Mouse (Mus musculus) midbrain, embryonic 16.5 days (tissue): ENCODE results near the gene Btbd8. TPM values are rescaled to one million over a fixed set of nuclear protein-coding genes. Genes with fewer than 3 reads are reported as not detected.

Experiments
- ATAC-seq: fragments of 200-750 bp; cut with Nextera tagmentation; 2 replicates; pipeline ENCODE4 v1.8.0; 2017; ENCODE audit warnings: moderate TSS enrichment
- H3K27ac ChIP-seq: fragments of 300-500 bp; sonication (generic); 2 replicates; pipeline ENCODE4 v1.5.1; 2014; ENCODE audit warnings: mild to moderate bottlenecking, low read length, mixed read lengths
- H3K27me3 ChIP-seq: fragments of 300-500 bp; sonication (generic); 2 replicates; pipeline ENCODE4 v1.6.1; 2014; ENCODE audit warnings: low read depth, low read length, mixed read lengths; ENCODE audit not compliant: control insufficient read depth, insufficient read depth
- H3K36me3 ChIP-seq: fragments of 300-500 bp; sonication (generic); 2 replicates; pipeline ENCODE4 v1.6.1; 2014; ENCODE audit warnings: mild to moderate bottlenecking, low read length, moderate library complexity, mixed read lengths; ENCODE audit not compliant: control insufficient read depth, insufficient read depth
- H3K4me1 ChIP-seq: fragments of 300-500 bp; sonication (generic); 2 replicates; pipeline ENCODE4 v1.6.1; 2014; ENCODE audit warnings: mild to moderate bottlenecking, low read length, mixed read lengths; ENCODE audit not compliant: control insufficient read depth, insufficient read depth
- H3K4me2 ChIP-seq: fragments of 300-500 bp; sonication (generic); 2 replicates; pipeline ENCODE4 v1.6.1; 2014; ENCODE audit warnings: mild to moderate bottlenecking, low read length, mixed read lengths
- H3K4me3 ChIP-seq: fragments of 300-500 bp; sonication (generic); 2 replicates; pipeline ENCODE4 v1.5.1; 2014; ENCODE audit warnings: low read depth, mild to moderate bottlenecking, low read length, moderate library complexity, mixed read lengths
- H3K9ac ChIP-seq: fragments of 300-500 bp; sonication (generic); 2 replicates; pipeline ENCODE4 v1.6.1; 2014; ENCODE audit warnings: low read depth, low read length, mixed read lengths
- H3K9me3 ChIP-seq: fragments of 300-500 bp; sonication (generic); replicated peaks from 2 replicates; pipeline ENCODE4 v1.6.1; 2014; ENCODE audit warnings: mild to moderate bottlenecking, low read length, mixed read lengths; ENCODE audit not compliant: control insufficient read depth, poor library complexity, severe bottlenecking
- WGBS: fragments of 180-500 bp; shearing (Covaris S2); extraction: QIAGEN DNeasy Blood & Tissue Kit; methylation state at CpG from one replicate; pipeline ENCODE4 v1.1.7; 2014; 5-methylcytosine and 5-hydroxymethylcytosine counted together
- polyA plus RNA-seq: library from polyadenylated mRNA; unstranded; fragments of >200 nt; fragmentation: Nextera tagmentation; extraction: Ambion mirVana; gene quantifications from 2 replicates; pipeline ENCODE4 v1.2.1, GENCODE M21; 2015

Btbd8 gene
- polyA plus RNA-seq, 1 experiment from 2014 or later = 23.5 TPM

GRCm38 (mm10) chr5:107547955-107548354, 110.2 kb downstream of the Btbd8 start:
- Histone ChIP-seq H3K9me3 (no peaks in the 10 kb centered on the region), H3K27me3 (no peaks in the 10 kb centered on the region), H3K4me1 (no peaks in the 10 kb centered on the region), H3K4me3 (no peak overlapping the region), H3K9ac (no peak overlapping the region), H3K36me3 (peaks cover 16% of the 10 kb centered on the region), H3K27ac (no peak overlapping the region), H3K4me2 (no peak overlapping the region)
- ATAC-seq = no peak
- 90% methylated on average over 3 of the region's 3 CpGs for WGBS

GRCm38 (mm10) chr5:107548444-107548843, 110.6 kb downstream of the Btbd8 start:
- Histone ChIP-seq H3K4me2 (no peak overlapping the region), H3K9me3 (no peaks in the 10 kb centered on the region), H3K27ac (no peak overlapping the region), H3K36me3 (peaks cover 16% of the 10 kb centered on the region), H3K9ac (no peak overlapping the region), H3K27me3 (no peaks in the 10 kb centered on the region), H3K4me3 (no peak overlapping the region), H3K4me1 (no peaks in the 10 kb centered on the region)
- 92% methylated on average over 3 of the region's 3 CpGs for WGBS
- ATAC-seq = no peak

- Histone ChIP-seq H3K27me3 (no peaks in the 10 kb centered on the region), H3K9ac (no peak overlapping the region), H3K36me3 (peaks cover 16% of the 10 kb centered on the region), H3K4me3 (no peak overlapping the region), H3K4me1 (no peaks in the 10 kb centered on the region), H3K27ac (no peak overlapping the region), H3K4me2 (no peak overlapping the region), H3K9me3 (no peaks in the 10 kb centered on the region)
- WGBS = 95% methylated on average over 5 of the region's 5 CpGs
- ATAC-seq = no peak
Measured at GRCm38 (mm10) chr5:107554336-107554735, 116.5 kb downstream of the Btbd8 start.

- Histone ChIP-seq H3K27me3 (no peaks in the 10 kb centered on the region), H3K4me1 (no peaks in the 10 kb centered on the region), H3K4me2 (no peak overlapping the region), H3K36me3 (peaks cover 23% of the 10 kb centered on the region), H3K4me3 (no peak overlapping the region), H3K9me3 (no peaks in the 10 kb centered on the region), H3K27ac (no peak overlapping the region), H3K9ac (no peak overlapping the region)
- WGBS = 86% methylated on average over 3 of the region's 3 CpGs
- ATAC-seq = no peak
Measured at GRCm38 (mm10) chr5:107556969-107557368, 119.2 kb downstream of the Btbd8 start.

Other genes with a start within 250 kb of the Btbd8 start
- 3.5 and 4.3 TPM in 2 replicates for gene Tgfbr3, start 148.4 kb upstream of the Btbd8 start, polyA plus RNA-seq
- 3.3 and 3.7 TPM in 2 replicates for gene Brdt, start 106.8 kb upstream of the Btbd8 start, polyA plus RNA-seq
- 2.1 and 3.2 TPM in 2 replicates for gene Ephx4, start 35.3 kb upstream of the Btbd8 start, polyA plus RNA-seq
- gene Lpcat2b, start 6.4 kb upstream of the Btbd8 start, polyA plus RNA-seq = not detected in 2 replicates
- 0.73 and 0.81 TPM in 2 replicates for gene Gm42669, start 69.6 kb downstream of the Btbd8 start, polyA plus RNA-seq
- 0.29 and 0.46 TPM in 2 replicates for gene 1700028K03Rik, start 96.7 kb downstream of the Btbd8 start, polyA plus RNA-seq
- 26.2 and 26.4 TPM in 2 replicates for gene Rpap2, start 159.4 kb downstream of the Btbd8 start, polyA plus RNA-seq
- gene Glmn, start 159.9 kb downstream of the Btbd8 start, polyA plus RNA-seq = 39.8 and 40.4 TPM in 2 replicates